Mouse (Mus musculus) lung, embryonic 16.5 days (tissue): ENCODE measurements around the gene Arhgap45. TPM values are rescaled to one million over a fixed set of nuclear protein-coding genes. Genes with fewer than 3 reads are reported as not detected.
A peak's percentile ranks its signal among the peaks of the same experiment; 100 is the strongest.

Source experiments
- ATAC-seq: fragments of 200-750 bp; cut with Nextera tagmentation; 2 replicates; pipeline ENCODE4 v1.8.0; 2017; ENCODE audit warnings: low read depth, mild to moderate bottlenecking, moderate library complexity
- H3K27ac ChIP-seq: fragments of 300-500 bp; sonication (generic); 2 replicates; pipeline ENCODE4 v1.5.1; 2014; ENCODE audit warnings: mild to moderate bottlenecking, control low read depth, low read length
- H3K27me3 ChIP-seq: fragments of 300-500 bp; sonication (generic); 2 replicates; pipeline ENCODE4 v1.6.1; 2014; ENCODE audit warnings: low read depth, low read length, mixed read lengths; ENCODE audit not compliant: control insufficient read depth, insufficient read depth
- H3K36me3 ChIP-seq: fragments of 300-500 bp; sonication (generic); 2 replicates; pipeline ENCODE4 v1.6.1; 2014; ENCODE audit warnings: low read length; ENCODE audit not compliant: control insufficient read depth, insufficient read depth
- H3K4me1 ChIP-seq: fragments of 300-500 bp; sonication (generic); replicated peaks from 2 replicates; pipeline ENCODE4 v1.6.1; 2014; ENCODE audit warnings: low read length, mixed read lengths; ENCODE audit not compliant: control insufficient read depth, insufficient read depth
- H3K4me2 ChIP-seq: fragments of 300-500 bp; sonication (generic); 2 replicates; pipeline ENCODE4 v1.6.1; 2014; ENCODE audit warnings: low read depth, low read length, control low read depth
- H3K4me3 ChIP-seq: fragments of 300-500 bp; sonication (generic); 2 replicates; pipeline ENCODE4 v1.5.1; 2014; ENCODE audit warnings: mild to moderate bottlenecking, low read length, control low read depth
- H3K9ac ChIP-seq: fragments of 300-500 bp; sonication (generic); 2 replicates; pipeline ENCODE4 v1.6.1; 2014; ENCODE audit warnings: low read length, control low read depth
- H3K9me3 ChIP-seq: fragments of 300-500 bp; sonication (generic); 2 replicates; pipeline ENCODE4 v1.6.1; 2016; ENCODE audit warnings: low read length; ENCODE audit not compliant: control insufficient read depth
- WGBS: fragments of 180-500 bp; shearing (Covaris S2); extraction: QIAGEN DNeasy Blood & Tissue Kit; methylation state at CpG from one replicate; pipeline ENCODE4 v1.1.7; 2014; 5-methylcytosine and 5-hydroxymethylcytosine counted together
- polyA plus RNA-seq: library from polyadenylated mRNA; unstranded; fragments of >200 nt; fragmentation: Nextera tagmentation; extraction: Ambion mirVana; gene quantifications from 2 replicates; pipeline ENCODE4 v1.2.1, GENCODE M21; 2015

The Arhgap45 gene
- polyA plus RNA-seq, 1 experiment from 2014 or later = 18.1 TPM

DNA sequence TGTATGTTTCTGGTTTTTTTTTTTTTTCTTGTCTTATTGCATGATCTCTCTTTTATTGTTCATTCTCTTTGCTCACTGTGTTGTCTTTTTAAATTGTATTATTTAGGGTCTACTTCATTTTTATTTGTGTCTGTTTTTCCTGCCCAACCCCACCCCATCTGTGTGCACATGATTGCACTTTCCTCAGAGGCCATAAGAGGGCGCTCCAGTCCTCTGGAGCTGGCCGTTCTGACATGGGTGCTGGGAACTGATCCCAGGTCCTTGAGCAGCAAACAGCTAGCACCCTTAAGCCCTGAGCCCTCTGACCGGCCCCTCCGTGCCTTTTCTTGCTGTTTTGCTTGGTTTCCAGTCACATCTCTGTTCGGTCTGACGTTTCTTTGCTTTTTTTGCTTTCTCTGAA is 24.9 kb upstream of the Arhgap45 start:
- 89% methylated on average over 6 of the region's 6 CpGs for WGBS
- H3K4me3 ChIP-seq = no peak overlapping the region
- ATAC-seq = no peak
- H3K4me1 ChIP-seq = peaks cover 37% of the 10 kb centered on the region
- no peak overlapping the region; the same call in 1 of the 2 replicates for H3K4me2 ChIP-seq
- no peaks in the 10 kb centered on the region for H3K27me3 ChIP-seq
- H3K27ac ChIP-seq = no peak overlapping the region
- H3K9ac ChIP-seq = no peak overlapping the region
- H3K9me3 ChIP-seq = peaks cover 4% of the 10 kb centered on the region
- peaks cover 45% of the 10 kb centered on the region for H3K36me3 ChIP-seq

DNA sequence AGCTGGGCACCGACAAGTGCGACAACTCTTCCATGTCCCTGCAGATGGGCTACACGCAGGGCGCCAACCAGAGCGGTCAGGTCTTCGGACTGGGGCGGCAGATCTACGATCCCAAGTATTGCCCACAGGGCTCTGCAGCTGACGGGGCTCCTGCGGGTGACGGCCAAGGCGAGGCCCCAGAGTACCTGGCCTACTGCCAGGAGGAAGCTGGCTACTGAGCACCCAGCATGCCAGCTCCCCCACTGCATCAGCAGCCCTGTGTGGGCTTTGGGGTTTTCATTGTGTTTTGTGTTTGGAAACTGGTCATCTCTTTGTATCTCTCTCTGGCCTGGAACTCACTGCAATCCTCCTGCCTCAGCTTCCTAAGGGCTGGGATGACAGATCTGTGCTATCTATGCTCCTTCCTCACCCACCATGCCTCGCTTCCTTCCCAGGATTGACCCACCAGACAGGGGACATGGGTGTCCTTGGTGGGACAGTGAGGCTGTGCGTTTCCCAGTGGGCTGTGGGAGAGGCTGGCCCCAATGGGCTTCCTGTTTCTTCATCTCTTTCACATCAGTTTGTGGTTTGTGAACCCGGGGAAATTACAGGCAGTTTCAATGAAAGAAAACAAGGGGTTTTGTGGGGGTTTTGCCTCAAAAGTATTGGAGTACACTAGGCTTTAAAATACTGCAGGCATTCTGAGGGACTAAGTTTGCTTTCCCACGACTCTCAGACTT is 21.9 kb upstream of the Arhgap45 start:
- H3K27ac ChIP-seq = no peak overlapping the region
- 77% methylated on average over 16 of the region's 16 CpGs for WGBS
- no peaks in the 10 kb centered on the region for H3K27me3 ChIP-seq
- no peak for ATAC-seq
- H3K4me2 ChIP-seq = no peak overlapping the region
- peaks cover 4% of the 10 kb centered on the region for H3K9me3 ChIP-seq
- no peak overlapping the region for H3K9ac ChIP-seq
- H3K4me3 ChIP-seq = no peak overlapping the region
- H3K4me1 ChIP-seq = peaks cover 26% of the 10 kb centered on the region
- peaks cover 45% of the 10 kb centered on the region for H3K36me3 ChIP-seq

GRCm38 (mm10) chr10:79995636-79996035 is 20.8 kb upstream of the Arhgap45 start:
- Histone ChIP-seq H3K27ac (peak overlapping the region; percentile 2; the same call in 1 of the 2 replicates), H3K9me3 (peaks cover 4% of the 10 kb centered on the region), H3K27me3 (no peaks in the 10 kb centered on the region), H3K4me3 (no peak overlapping the region), H3K4me2 (no peak overlapping the region), H3K9ac (no peak overlapping the region), H3K4me1 (peaks cover 21% of the 10 kb centered on the region), H3K36me3 (peaks cover 45% of the 10 kb centered on the region)
- whole genome bisulfite sequencing = 63% methylated on average over 1 of the region's 1 CpGs
- no peak for ATAC-seq

GRCm38 (mm10) chr10:79996272-79997033 is 20.0 kb upstream of the Arhgap45 start, which contains the start of gene Abca7:
Gene Abca7 (plus strand): TSS chr10:79996494.
- WGBS = under 1% methylated on average over 34 of the region's 34 CpGs
- H3K27ac ChIP-seq = peak within 1 kb of the TSS; percentile 32
- H3K4me3 ChIP-seq = peak within 1 kb of the TSS; percentile 57
- peak within 1 kb of the TSS; percentile 83 for H3K4me2 ChIP-seq
- H3K9me3 ChIP-seq = peaks cover 3% of the 10 kb centered on the region
- peak within 1 kb of the TSS; percentile 62 for H3K9ac ChIP-seq
- ATAC-seq = peak; percentile 88
- H3K4me1 ChIP-seq = peaks cover 14% of the 10 kb centered on the region
- H3K27me3 ChIP-seq = no peaks in the 10 kb centered on the region
- peaks cover 38% of the 10 kb centered on the region for H3K36me3 ChIP-seq

DNA sequence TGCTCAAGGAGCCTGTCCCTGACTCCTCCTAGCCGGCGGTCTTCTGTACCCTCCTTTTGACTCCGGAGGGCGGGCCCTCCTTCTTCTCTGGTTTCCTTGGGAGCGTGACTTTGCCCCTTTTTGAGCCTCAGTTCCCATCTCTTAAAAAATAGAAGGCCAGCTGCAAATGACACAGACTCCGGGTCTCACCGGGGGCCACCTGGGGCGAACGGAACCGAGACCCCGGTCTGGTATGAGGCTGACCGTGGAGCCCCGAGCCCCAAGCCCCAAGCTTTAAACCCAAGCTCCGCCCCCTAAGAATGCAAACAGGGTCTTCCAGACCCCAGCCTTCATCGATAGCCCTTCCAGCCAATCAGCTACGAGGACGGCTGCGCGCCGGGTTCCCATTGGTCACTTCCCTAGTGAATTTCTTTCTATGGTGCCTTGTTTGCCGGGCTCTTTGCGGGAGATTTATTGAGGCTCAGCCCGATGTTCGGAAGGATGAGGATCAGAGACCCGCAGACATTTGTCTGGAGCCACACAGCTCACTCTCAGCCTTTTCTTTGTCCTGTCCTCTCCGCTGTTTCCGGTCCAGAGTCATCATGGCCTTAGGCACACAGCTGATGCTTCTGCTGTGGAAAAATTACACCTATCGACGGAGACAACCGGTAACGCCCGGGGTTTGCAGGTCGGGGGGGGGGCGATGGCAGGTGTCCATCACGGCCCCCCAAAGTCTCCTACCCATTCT is 19.3 kb upstream of the Arhgap45 start:
- H3K27ac ChIP-seq = peak overlapping the region; percentile 32
- H3K27me3 ChIP-seq = no peaks in the 10 kb centered on the region
- no peaks in the 10 kb centered on the region for H3K9me3 ChIP-seq
- H3K4me2 ChIP-seq = peak overlapping the region; percentile 83
- peak overlapping the region; percentile 57 for H3K4me3 ChIP-seq
- peaks cover 30% of the 10 kb centered on the region for H3K36me3 ChIP-seq
- H3K4me1 ChIP-seq = peaks cover 14% of the 10 kb centered on the region
- H3K9ac ChIP-seq = peak overlapping the region; percentile 62
- under 1% methylated on average over 35 of the region's 35 CpGs for WGBS
- peak; percentile 54 for ATAC-seq

GRCm38 (mm10) chr10:79997819-79998218 is 18.6 kb upstream of the Arhgap45 start:
- whole genome bisulfite sequencing = 7% methylated on average over 15 of the region's 15 CpGs
- peak overlapping the region; percentile 30; the same call in 1 of the 2 replicates for H3K27ac ChIP-seq

DNA sequence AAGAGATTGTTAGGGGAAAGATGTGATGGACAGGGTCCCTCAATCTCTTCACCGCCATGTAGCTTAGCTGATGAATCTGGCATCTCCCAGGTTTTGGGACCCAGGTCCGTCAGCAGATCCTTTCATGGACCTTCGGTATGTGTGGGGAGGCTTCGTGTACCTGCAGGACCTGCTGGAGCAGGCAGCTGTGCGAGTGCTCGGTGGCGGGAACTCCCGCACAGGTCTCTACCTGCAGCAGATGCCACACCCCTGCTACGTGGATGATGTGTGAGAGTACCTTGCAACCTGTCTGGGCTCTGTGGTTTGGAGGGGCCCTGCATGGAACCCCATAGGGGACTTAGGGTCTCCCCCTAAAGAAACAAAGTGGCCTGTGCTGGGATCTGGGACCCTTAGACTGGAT is 14.5 kb upstream of the Arhgap45 start:
- Histone ChIP-seq H3K36me3 (no peaks in the 10 kb centered on the region), H3K4me3 (no peak overlapping the region), H3K4me1 (peaks cover 21% of the 10 kb centered on the region), H3K9ac (no peak overlapping the region), H3K9me3 (no peaks in the 10 kb centered on the region), H3K27me3 (no peaks in the 10 kb centered on the region), H3K27ac (no peak overlapping the region), H3K4me2 (no peak overlapping the region)
- no peak for ATAC-seq
- WGBS = 75% methylated on average over 9 of the region's 9 CpGs

More at GRCm38 (mm10) chr10:79997819-79998218, 18.6 kb upstream of the Arhgap45 start:
- Histone ChIP-seq H3K27me3 (no peaks in the 10 kb centered on the region), H3K9me3 (no peaks in the 10 kb centered on the region), H3K4me1 (peaks cover 14% of the 10 kb centered on the region), H3K9ac (peak overlapping the region; percentile 62), H3K4me2 (peak overlapping the region; percentile 83), H3K36me3 (peaks cover 24% of the 10 kb centered on the region), H3K4me3 (peak overlapping the region; percentile 57)
- peak; percentile 54 for ATAC-seq

DNA sequence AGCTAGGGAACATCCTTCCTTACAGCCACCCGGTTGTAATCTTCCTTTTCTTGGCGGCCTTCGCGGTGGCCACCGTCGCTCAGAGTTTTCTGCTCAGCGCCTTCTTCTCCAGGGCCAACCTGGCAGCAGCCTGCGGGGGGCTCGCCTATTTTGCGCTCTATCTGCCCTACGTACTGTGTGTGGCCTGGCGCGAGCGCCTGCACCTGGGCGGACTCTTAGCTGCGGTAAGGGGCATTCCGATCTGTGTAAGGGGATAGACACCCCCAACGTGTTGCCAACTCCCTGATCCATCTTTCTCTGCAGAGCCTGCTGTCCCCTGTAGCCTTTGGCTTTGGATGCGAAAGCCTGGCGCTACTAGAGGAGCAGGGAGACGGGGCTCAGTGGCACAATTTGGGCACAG is 13.6 kb upstream of the Arhgap45 start:
- H3K4me3 ChIP-seq = no peak overlapping the region
- H3K9ac ChIP-seq = peak overlapping the region; percentile 14
- 40% methylated on average over 21 of the region's 21 CpGs for WGBS
- H3K27ac ChIP-seq = no peak overlapping the region
- H3K4me2 ChIP-seq = no peak overlapping the region
- peaks cover 16% of the 10 kb centered on the region for H3K4me1 ChIP-seq
- no peaks in the 10 kb centered on the region for H3K9me3 ChIP-seq
- no peaks in the 10 kb centered on the region for H3K27me3 ChIP-seq
- H3K36me3 ChIP-seq = no peaks in the 10 kb centered on the region
- no peak for ATAC-seq
